Mouse (Mus musculus) forebrain, embryonic 11.5 days (tissue): ENCODE data around the gene Iqcf5. TPM values are rescaled to one million over a fixed set of nuclear protein-coding genes. Genes with fewer than 3 reads are reported as not detected.
A peak's percentile ranks its signal among the peaks of the same experiment; 100 is the strongest.

Experiments
- ATAC-seq: fragments of 200-750 bp; cut with Nextera tagmentation; replicated peaks from 2 replicates; pipeline ENCODE4 v1.8.0; 2017; ENCODE audit warnings: moderate TSS enrichment; ENCODE audit not compliant: low FRiP score
- DNase-seq: peaks from one replicate; pipeline ENCODE4 v3.0.0-alpha.2; 2017; ENCODE audit warnings: low spot score
- H3K27ac ChIP-seq: fragments of 300-500 bp; sonication (generic); 2 replicates; pipeline ENCODE4 v1.5.1; 2014; ENCODE audit warnings: low read depth, low read length
- H3K27me3 ChIP-seq: fragments of 300-500 bp; sonication (generic); 2 replicates; pipeline ENCODE4 v1.6.1; 2014; ENCODE audit warnings: mild to moderate bottlenecking, low read length, mixed read lengths; ENCODE audit not compliant: control insufficient read depth, insufficient read depth
- H3K36me3 ChIP-seq: fragments of 300-500 bp; sonication (generic); 2 replicates; pipeline ENCODE4 v1.6.1; 2014; ENCODE audit warnings: mild to moderate bottlenecking, low read length, moderate library complexity, mixed read lengths; ENCODE audit not compliant: control insufficient read depth, insufficient read depth
- H3K4me1 ChIP-seq: fragments of 300-500 bp; sonication (generic); replicated peaks from 2 replicates; pipeline ENCODE4 v1.6.1; 2014; ENCODE audit warnings: low read length, mixed read lengths; ENCODE audit not compliant: control insufficient read depth, insufficient read depth
- H3K4me2 ChIP-seq: fragments of 300-500 bp; sonication (generic); 2 replicates; pipeline ENCODE4 v1.6.1; 2014; ENCODE audit warnings: low read depth, mild to moderate bottlenecking, low read length, moderate library complexity, mixed read lengths; ENCODE audit not compliant: severe bottlenecking
- H3K4me3 ChIP-seq: fragments of 300-500 bp; sonication (generic); 2 replicates; pipeline ENCODE4 v1.5.1; 2014; ENCODE audit warnings: low read depth, low read length
- H3K9ac ChIP-seq: fragments of 300-500 bp; sonication (generic); 2 replicates; pipeline ENCODE4 v1.6.1; 2014; ENCODE audit warnings: low read length
- H3K9me3 ChIP-seq: fragments of 300-500 bp; sonication (generic); 2 replicates; pipeline ENCODE4 v1.6.1; 2016; ENCODE audit warnings: low read length, mixed read lengths; ENCODE audit not compliant: control insufficient read depth
- WGBS: fragments of 180-500 bp; shearing (Covaris S2); extraction: QIAGEN DNeasy Blood & Tissue Kit; methylation state at CpG from one replicate; pipeline ENCODE4 v1.1.7; 2014; 5-methylcytosine and 5-hydroxymethylcytosine counted together
- polyA plus RNA-seq: library from polyadenylated mRNA; unstranded; fragments of >200 nt; fragmentation: Nextera tagmentation; extraction: Ambion mirVana; gene quantifications from 2 replicates; pipeline ENCODE4 v1.2.1, GENCODE M21; 2014

The Iqcf5 gene
- polyA plus RNA-seq, result not detected in 2 replicates

- DNase-seq, result no peak
- 85% methylated on average over 4 of the region's 4 CpGs for WGBS
- ATAC-seq, result no peak
- Histone ChIP-seq H3K4me1 (no peaks in the 10 kb centered on the region), H3K36me3 (no peaks in the 10 kb centered on the region), H3K4me2 (no peak within 1 kb of the TSS), H3K4me3 (no peak within 1 kb of the TSS), H3K27me3 (no peaks in the 10 kb centered on the region), H3K27ac (no peak within 1 kb of the TSS), H3K9ac (no peak within 1 kb of the TSS), H3K9me3 (no peaks in the 10 kb centered on the region)
Measured at GRCm38 (mm10) chr9:106514273-106514672, at the start of gene Iqcf5. Iqcf5 (plus strand) TSS chr9:106514573.

DNA sequence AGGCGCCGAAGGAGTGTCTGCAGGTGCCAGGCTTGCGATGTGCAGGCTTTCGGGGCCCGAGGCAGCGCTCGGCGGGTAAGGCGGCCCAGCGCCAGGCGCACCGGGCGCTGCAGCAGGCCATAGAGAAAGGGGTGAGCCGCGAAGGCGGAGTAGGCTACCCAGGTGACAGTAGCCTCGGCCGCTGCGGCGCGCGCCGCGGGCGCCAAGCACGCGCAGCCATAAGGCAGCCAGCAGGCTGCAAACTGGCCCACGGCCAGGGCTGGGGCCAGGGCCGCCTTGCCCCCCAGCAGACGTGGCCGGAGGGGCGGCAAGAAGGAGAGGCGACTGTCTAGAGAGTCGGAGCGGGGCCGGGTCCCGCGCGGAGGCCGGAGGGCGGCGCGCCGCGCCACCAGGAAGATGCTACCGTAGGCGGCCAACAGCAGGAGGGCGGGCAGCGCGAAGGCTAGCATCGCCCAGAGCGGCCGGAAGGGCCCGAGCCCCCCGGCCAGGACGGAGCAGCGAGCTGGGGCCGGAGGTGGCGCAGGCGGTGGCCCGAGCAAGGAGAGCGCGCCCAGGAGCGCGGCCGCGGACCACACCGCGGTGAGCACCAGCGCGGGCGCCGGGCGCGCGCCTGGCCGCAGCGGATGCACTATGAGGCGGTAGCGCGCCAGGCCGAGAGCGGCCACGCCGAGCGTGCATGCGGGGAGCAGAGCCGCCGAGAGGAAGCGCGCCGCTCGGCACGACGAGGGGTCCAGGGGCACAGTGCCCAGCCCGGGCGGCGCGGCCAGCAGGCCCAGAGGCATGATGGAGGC, 49.4 kb upstream of the Iqcf5 start:
- peaks cover 21% of the 10 kb centered on the region for H3K36me3 ChIP-seq
- H3K4me1 ChIP-seq, result peaks cover 16% of the 10 kb centered on the region
- no peaks in the 10 kb centered on the region for H3K9me3 ChIP-seq
- 1% methylated on average over 99 of the region's 99 CpGs for WGBS
- H3K27ac ChIP-seq, result peak overlapping the region; percentile 21; the same call in 1 of the 2 replicates
- H3K4me3 ChIP-seq, result peak overlapping the region; percentile 39
- peak overlapping the region; percentile 92 for H3K4me2 ChIP-seq
- peak overlapping the region; percentile 67 for H3K9ac ChIP-seq
- ATAC-seq (peak; percentile 77), DNase-seq (peak; percentile 85)
- H3K27me3 ChIP-seq, result peaks cover 5% of the 10 kb centered on the region; the same call in 1 of the 2 replicates

GRCm38 (mm10) chr9:106465571-106466200, 48.7 kb upstream of the Iqcf5 start, which contains the start of gene Gpr62:
Gpr62 (minus strand) TSS chr9:106465938.
- H3K4me1 ChIP-seq, result peaks cover 16% of the 10 kb centered on the region
- peaks cover 16% of the 10 kb centered on the region for H3K36me3 ChIP-seq
- no peaks in the 10 kb centered on the region for H3K9me3 ChIP-seq
- H3K9ac ChIP-seq, result peak within 1 kb of the TSS; percentile 67
- H3K4me2 ChIP-seq, result peak within 1 kb of the TSS; percentile 92
- DNase-seq (no peak), ATAC-seq (peak; percentile 9; the same call in 1 of the 2 replicates)
- peak within 1 kb of the TSS; percentile 21; the same call in 1 of the 2 replicates for H3K27ac ChIP-seq
- peaks cover 5% of the 10 kb centered on the region; the same call in 1 of the 2 replicates for H3K27me3 ChIP-seq
- WGBS, result 33% methylated on average over 26 of the region's 26 CpGs
- H3K4me3 ChIP-seq, result peak within 1 kb of the TSS; percentile 39

DNA sequence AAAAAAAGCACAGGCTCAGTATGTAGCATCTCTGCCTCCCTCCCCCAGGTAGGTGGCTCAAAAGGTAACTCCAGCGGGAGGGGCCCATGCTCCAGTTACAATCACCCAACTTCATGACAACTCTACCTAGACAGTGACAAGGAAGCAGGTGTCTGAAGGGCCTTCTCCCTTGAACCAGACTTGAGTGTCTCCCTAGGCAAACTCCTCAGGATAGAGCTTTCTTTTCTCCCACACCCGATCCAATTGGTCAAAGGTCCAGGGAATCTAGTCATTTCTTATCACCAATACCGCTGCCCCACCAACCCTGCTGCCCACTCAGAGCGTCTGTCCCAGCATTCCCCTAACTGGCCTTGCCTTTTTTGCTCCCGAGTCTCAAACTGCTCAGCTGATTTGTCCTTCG, 47.7 kb upstream of the Iqcf5 start:
- peaks cover 12% of the 10 kb centered on the region for H3K36me3 ChIP-seq
- ATAC-seq (no peak), DNase-seq (no peak)
- no peak overlapping the region for H3K4me2 ChIP-seq
- H3K27me3 ChIP-seq, result peaks cover 5% of the 10 kb centered on the region; the same call in 1 of the 2 replicates
- H3K9me3 ChIP-seq, result no peaks in the 10 kb centered on the region
- no peak overlapping the region for H3K4me3 ChIP-seq
- peaks cover 19% of the 10 kb centered on the region for H3K4me1 ChIP-seq
- 85% methylated on average over 6 of the region's 6 CpGs for WGBS
- H3K9ac ChIP-seq, result no peak overlapping the region
- no peak overlapping the region for H3K27ac ChIP-seq

GRCm38 (mm10) chr9:106467746-106468145, 46.6 kb upstream of the Iqcf5 start:
- DNase-seq (no peak), ATAC-seq (no peak)
- H3K9ac ChIP-seq, result no peak overlapping the region
- H3K4me1 ChIP-seq, result peaks cover 21% of the 10 kb centered on the region
- no peak overlapping the region for H3K4me2 ChIP-seq
- no peak overlapping the region for H3K27ac ChIP-seq
- peaks cover 9% of the 10 kb centered on the region for H3K36me3 ChIP-seq
- peaks cover 5% of the 10 kb centered on the region; the same call in 1 of the 2 replicates for H3K27me3 ChIP-seq
- no peaks in the 10 kb centered on the region for H3K9me3 ChIP-seq
- no peak overlapping the region for H3K4me3 ChIP-seq
- 92% methylated on average over 7 of the region's 7 CpGs for WGBS

DNA sequence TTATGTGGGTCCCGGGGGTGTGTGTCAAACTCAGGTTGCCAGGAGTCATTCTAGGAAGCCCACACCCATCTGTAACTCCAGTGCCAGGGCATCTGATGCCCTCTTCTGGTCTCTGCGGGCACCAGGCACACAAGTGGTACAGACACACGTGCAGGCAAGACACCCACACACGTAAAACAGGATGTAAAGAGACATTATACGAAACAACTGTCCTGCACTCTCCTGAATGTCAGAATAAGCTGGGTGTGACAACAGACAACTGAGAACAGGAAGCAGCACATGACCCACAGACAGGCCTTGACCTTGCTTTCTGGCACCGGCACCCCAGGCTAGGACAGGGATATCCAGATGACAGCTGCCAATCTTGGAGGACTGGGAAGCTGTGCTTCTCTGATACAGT, 45.1 kb upstream of the Iqcf5 start:
- Histone ChIP-seq H3K4me1 (peaks cover 20% of the 10 kb centered on the region), H3K4me2 (no peak overlapping the region), H3K36me3 (0 out of 2 replicates have a peak, but pooled peaks cover 2% of the 10 kb centered on the region), H3K9me3 (no peaks in the 10 kb centered on the region), H3K9ac (no peak overlapping the region), H3K27ac (no peak overlapping the region), H3K4me3 (no peak overlapping the region), H3K27me3 (peaks cover 5% of the 10 kb centered on the region; the same call in 1 of the 2 replicates)
- WGBS, result 83% methylated on average over 6 of the region's 6 CpGs
- ATAC-seq (no peak), DNase-seq (no peak)

DNA sequence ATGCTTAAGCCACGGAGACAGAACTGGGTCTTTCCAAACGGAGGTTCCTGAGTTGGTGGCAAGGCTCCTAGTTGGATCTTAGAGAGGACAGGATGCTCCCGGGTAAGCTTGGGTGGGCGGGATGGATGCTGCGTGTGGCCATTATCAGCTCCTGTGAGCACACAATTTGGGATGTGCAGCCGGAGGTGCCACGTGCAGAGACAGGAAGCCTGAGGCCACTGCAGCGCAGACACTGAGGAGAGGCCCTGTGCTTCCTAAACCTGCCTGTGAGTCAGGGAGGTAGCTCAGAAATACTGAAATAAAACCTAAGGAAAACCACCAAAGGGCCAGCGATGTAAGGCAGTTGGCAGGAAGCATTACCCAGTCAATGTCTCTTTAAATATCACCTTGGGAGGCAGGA, 44.6 kb upstream of the Iqcf5 start:
- ATAC-seq (no peak), DNase-seq (no peak)
- Histone ChIP-seq H3K27ac (no peak overlapping the region), H3K4me2 (no peak overlapping the region), H3K9ac (no peak overlapping the region), H3K36me3 (0 out of 2 replicates have a peak, but pooled peaks cover 2% of the 10 kb centered on the region), H3K9me3 (no peaks in the 10 kb centered on the region), H3K4me3 (no peak overlapping the region), H3K27me3 (peaks cover 3% of the 10 kb centered on the region; the same call in 1 of the 2 replicates), H3K4me1 (peaks cover 15% of the 10 kb centered on the region)
- WGBS, result 66% methylated on average over 9 of the region's 9 CpGs

DNA sequence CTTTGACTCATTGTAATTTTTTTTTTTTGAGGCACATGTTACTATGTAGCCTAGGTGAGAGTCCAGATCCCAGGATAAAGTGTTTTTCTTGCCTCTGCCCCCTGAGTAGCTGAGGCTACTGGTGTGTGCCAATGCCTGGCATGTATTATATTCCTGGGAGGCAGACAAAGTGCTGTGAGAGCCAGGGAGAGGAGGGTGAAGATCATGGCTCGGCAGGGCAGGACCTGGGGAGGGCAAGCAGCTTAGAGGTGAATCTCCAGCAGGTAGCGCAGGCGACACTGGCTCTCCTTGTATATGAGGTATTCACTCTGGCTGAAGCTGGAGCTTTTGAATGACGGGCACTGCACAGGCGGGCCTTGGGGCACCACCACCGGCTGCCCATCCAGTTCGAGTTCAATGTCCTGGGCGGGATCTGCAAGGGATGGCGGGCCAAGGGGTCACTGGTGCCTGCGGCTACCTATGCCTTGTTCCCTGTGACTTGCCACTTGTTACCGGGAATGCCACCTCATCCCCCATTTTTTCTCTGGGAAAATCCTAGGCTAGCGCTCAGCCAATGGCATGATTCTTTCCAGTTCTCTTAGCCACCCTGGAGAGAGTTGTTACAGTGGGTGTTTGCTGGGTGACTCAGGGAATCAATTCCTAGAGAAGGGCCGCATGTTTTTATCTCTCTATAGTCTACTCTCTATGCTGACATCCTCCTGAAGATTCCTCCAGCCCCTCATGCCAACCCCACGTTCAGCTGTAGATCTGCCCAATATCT, 43.2 kb upstream of the Iqcf5 start:
- Histone ChIP-seq H3K9me3 (no peaks in the 10 kb centered on the region), H3K36me3 (no peaks in the 10 kb centered on the region), H3K4me1 (peaks cover 8% of the 10 kb centered on the region), H3K9ac (no peak overlapping the region), H3K27me3 (no peaks in the 10 kb centered on the region), H3K27ac (no peak overlapping the region), H3K4me2 (no peak overlapping the region), H3K4me3 (no peak overlapping the region)
- 63% methylated on average over 14 of the region's 14 CpGs for WGBS
- ATAC-seq, result no peak
- no peak for DNase-seq
